Mouse (Mus musculus) cerebellum, adult 9-10 months (tissue): ENCODE measurements around the gene Sox5.

Experiments
- DNase-seq: peaks from one replicate; pipeline ENCODE4 v3.0.0; 2022

Gene Sox5

DNA sequence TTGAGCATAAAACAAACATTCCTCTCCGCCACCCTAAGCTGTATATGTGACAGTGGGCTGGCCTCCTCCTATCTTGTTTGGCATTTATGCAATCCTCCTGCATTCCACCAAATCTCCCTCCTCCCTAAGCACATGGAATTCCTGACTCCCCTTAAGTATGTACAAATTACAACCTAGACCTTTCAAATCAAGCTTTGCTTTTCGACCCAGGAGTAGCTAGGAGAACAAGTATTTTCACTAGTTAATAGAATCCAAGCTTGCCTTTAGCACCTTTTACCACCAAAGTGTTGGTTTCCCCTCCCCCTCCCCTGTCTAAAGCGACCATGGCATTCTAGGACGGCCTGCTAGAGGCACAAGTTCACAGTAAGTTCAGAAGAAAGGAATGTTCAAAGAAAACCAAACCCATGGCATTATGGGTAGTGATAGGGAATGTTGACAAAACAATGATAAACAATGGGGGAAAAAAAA is 133.6 kb downstream of the Sox5 start:
- no peak for DNase-seq

DNA sequence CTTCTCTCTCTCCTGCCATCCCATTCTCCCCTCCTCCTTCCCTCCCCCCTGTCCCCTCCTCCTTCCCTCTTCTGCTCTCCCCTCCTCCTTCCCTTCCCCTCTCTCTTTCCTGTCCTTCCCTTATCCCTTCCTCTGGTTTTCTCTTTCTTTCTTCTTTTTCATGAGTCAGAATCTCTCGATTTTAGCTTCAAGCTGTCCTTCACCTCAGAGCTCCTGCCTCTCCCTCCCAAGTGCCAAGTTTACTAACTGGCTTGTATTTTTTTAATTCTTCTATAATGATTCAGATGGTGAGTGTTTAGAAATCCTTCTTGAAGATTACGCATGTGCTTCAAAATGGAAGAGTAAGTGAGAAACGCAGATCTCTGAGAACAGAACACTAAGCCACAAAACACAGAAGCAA is 135.4 kb downstream of the Sox5 start:
- no peak for DNase-seq

DNA sequence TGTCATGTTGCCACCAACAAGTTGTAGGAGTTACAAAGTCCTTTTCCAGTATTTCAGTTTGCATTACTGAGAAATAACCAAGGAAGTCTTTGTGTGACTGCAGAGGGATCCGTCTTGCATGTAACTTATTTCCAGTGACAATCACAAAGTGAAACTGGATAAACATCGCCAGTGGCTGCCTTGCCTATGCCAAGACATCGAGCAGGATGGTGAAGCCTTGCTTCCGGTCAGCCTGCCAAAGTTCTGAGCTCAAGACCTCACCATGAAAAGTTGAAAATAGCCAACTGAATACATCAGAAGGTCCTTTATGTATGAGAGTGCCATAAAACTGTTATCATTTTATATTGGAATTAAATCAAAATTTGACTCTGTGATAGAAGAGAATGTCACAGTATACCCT is 136.0 kb downstream of the Sox5 start:
- DNase-seq: no peak

DNA sequence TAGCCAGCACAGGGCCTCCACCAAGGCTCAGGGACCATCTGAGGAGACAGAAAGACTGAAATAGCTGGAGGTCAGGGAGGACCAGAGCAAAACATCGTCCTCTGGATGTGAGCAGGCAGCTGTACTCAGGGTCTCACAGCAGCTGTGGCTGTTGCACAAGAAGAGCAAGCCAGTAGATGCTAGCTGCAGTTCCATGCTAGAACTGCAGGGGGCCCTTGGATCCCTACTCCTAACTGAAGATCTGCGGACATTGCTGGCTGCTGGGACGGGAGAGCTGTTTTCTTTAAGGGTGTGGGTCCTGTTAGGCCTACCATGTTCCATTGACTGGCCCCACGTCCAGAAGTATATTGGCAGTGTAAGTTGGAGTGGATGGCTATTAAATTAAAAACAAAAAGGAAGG is 137.1 kb downstream of the Sox5 start:
- DNase-seq: no peak

DNA sequence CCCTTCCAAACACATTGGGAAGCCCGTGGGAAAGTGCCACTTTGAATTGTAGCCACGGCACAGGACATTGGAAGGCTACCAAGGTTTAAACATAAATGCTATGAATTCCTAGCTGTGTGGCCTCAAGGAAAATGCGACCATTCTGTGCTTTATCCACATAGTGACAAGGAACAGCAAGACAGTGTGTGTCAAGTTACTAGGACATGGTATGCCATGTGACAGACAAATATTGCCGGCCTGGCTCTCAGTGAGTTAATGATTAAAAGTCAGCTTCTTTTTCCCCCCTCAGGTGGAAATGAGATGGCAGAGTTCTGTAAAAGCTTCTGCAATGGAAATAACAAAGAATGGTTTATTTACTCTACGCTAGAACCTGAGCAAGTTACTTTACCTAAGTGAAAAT is 138.2 kb downstream of the Sox5 start:
- no peak for DNase-seq

DNA sequence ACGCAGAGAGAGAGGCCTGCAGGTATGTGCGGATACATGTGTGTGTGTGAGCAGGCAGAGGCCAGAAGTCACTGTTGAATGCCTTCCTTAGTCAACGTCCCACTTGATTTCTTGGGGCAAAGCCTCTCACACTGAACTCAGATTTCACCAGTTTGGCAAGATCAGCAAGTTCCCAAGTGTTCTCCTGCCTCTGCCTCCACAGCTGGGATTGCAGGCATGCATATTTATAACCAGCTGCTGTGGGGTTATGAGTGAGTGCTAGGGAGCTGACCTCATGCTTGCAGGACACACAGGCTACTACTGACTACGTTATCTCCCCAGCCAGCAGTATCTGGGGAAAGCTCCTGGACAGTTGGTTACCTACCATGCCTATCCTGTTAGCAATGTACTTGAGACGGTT is 139.9 kb downstream of the Sox5 start:
- DNase-seq: no peak

DNA sequence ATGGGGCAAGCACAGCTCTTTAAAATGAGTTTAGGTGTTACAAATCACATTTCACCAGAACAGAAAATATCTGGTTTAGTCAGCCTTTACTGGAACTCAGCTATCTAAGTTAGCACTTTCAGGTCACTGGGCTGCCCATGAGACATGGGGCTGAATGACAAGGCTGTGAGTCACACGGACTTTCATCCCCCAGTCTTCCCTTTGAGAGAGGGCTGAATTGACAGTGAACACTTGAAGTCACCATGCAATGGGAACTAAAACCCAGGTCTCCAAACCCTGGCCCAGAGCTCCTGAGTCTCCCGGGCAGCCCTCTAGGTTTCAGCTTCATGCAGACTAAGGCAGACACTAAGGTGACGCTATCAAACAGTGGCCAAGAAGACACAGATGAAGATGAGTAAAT is 141.2 kb downstream of the Sox5 start:
- no peak for DNase-seq

DNA sequence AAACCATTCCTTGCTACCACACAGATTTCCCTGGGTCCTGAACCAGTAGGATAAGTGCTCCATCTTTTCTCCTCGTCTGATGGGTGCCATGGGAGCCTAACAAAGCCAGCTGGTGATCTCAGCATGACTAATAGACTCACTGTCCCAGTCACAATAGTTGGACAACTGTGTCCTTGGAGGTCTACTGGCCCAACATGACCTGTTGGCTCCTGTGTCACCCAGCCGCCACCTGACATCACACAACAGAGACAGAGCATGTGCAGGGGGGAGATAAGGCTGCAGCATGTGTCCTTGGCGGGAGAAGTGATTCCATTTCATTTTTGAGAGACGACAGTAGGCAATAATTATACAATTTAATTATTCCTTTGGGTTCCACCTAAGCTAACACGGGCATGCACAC is 143.2 kb downstream of the Sox5 start:
- no peak for DNase-seq

DNA sequence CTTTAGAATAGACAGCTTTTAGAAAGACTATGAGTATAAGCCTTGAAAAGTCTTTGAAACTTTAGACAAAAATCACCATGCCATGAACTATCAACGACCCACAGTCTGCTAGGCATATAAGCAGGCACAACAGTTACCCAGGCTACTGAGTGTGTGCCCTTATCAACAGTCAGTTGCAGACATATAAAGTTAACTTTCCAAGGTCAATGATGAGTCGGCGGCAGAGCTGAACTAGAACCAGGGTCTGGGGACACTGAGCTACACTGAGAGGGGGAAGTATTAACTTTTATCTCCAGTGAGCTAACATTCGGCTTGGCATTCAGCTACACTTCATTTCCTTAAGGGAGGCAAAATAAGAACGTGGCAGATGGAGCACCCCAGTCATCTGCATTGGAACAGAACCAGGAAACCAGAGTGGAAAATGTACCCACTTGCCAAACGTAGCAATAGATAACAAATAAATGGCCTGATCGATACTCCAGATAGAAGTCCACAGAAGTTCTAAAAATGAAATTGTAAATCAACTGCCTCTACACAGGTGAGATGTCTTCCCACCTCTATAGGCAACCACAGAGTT is 154.2 kb downstream of the Sox5 start:
- no peak for DNase-seq

DNA sequence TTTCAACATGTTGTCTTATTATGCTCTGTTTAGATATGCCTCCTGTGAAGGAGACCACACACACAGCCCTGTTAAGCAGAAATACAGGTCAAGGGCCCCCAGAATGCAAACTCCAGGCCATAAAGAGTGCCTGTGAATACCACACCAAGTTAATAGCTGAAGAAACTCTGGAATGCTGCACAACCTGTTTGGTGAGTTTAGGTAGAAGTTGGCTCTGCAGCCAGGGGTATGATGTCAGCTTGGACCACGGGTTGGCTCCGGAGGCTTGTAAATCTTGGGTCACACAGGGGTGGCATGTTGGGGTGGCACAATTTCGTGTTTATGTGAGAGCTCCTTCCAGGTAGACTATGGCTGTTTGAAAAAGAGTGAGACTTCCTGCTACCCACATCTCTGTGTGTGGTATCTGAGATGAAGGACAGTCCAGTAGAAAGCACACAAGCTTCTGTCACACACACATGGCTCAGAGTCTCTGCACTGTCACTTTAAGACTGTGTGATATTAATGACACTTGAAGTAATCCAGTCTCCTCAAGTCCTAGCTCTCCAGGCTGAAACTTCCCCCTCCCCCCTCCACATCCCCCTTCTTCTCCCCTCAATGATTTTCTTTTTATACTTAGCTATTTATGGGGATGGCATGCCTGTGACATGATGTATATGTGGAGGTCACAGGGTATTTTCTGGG is 160.5 kb downstream of the Sox5 start:
- no peak for DNase-seq

DNA sequence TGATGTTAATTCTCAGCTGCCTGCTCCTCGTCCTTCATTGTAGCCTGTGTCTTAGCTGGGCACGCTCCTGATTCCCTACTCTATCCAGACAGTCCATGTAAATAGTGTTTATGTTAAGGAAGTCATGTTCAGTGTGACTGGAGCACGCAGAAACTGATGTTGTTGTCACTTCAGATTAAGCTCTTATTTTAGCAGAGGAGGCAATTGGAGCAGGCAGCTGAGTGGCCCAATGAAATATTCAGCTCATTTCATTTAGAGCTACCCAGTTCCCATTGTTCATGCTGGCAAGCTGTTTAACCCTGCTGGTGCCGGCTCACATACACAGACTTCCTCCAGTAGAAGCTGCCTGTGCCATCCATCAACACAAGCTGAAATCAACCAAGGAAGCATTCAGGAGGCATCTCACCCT is 170.4 kb downstream of the Sox5 start:
- no peak for DNase-seq

DNA sequence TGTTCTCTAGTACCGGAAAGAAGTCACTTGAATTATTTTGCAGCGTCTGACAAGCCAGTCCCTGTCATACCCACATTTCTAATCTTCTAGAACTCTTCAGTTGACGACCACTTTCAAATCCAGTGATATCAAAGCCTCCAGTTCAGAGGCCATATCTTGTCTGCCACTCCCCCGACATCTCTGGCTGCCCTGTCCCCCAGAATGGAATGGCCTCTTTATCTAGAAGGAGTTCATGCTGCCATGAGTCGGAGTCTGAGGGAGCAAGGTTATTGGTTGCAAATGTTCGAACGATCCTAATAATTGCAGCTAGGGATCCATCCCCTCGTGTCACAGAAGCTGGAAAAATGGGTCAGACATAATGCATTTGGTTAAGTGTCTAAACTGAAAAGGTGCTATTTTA is 170.9 kb downstream of the Sox5 start:
- DNase-seq: no peak

DNA sequence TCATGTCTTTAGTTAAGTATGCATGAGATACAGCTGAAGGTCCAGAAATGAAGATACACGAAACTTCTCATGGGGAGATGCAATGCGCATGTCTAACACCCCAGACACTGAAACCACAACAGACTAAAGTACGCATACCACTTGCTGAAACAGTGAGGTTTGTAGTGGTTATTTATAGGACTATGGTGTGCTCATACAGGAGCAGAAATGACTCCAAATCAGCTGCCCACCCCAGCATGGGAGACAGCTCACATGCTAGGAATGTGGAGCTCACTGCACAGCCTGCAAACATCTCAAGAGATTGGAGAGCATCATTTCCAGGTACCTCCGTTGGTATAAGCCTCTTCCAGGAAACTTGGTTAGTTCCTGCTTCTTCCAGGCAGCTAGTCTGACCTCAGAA is 178.9 kb downstream of the Sox5 start:
- no peak for DNase-seq

DNA sequence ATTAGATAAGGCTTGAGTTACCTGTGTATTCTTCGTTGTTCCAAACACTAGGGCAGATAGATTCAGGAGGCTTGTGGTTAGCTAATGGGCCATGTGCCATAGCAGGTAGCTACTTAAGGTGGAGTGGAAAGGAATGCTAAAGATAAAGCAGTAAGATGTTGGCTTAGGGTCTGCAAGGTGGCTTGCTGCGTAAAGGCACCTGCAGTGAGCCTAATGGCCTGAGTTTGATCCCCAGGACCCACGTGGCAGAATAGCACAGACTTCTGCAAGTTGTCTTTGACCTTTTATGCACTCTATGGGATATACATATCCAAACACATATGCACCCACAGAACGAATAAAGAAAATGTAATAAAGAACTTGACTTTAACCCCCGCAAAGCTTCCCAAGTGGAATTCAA is 181.4 kb downstream of the Sox5 start:
- DNase-seq: no peak

DNA sequence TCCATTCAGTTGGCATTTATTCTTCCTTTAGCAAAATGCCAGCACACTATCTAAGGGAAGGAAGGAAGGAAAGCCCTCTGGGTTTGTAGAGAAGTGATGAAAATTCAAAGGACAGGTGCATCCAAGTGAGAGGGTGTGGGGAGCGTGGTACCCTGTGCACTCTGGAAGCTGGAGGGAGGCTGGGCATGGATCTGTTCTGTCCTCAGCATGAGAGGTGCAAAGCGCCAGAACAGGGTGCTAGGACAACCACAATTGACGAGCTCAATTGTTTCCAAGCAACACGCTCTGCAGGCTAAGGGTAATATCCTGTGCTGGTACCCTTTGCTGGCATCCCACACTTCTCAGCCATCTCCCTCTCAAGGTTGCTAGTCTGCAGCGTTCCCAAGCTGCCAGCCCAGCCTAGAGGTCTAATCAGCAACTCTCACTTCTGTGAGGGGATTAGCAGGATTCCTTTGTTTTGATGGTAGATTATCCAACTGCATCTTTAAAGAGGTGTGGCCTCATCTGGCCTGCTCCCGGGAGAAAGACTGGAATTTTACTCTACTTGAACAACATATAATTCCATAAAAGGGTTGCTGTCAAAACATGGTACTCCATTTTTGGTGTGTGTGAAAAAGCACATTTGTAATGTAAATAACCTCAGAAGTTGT is 183.3 kb downstream of the Sox5 start:
- no peak for DNase-seq

DNA sequence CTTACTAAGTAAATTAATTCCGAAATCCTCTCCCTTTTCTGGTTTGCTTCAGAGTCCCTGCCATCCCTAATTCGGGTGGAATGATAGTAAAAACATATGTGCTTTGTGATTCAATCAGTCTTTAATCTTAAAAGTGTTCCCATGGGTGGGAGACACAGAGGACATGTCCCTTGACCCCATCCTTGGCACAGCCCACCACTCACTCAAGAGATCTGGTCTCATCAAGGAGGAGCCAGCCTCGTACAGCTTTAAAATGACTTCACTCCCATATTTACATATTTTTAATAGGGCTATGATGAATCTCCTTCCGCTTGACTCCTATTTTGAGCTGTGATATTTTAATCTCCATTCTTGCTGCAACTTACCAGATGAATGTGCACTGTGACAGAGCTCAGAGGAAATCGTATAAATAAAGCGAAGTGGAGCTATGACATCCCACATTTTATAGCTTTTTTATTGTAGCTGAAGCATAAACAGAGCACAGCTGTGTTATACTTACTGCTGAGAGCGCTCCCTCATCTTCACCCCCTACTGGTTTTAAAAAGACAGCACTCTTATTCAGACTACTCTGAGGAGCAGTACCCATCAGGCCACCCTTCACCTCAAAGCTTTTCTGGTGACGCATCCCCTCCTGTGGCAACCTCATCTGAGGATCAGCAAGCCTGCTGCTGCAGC is 185.1 kb downstream of the Sox5 start:
- no peak for DNase-seq

DNA sequence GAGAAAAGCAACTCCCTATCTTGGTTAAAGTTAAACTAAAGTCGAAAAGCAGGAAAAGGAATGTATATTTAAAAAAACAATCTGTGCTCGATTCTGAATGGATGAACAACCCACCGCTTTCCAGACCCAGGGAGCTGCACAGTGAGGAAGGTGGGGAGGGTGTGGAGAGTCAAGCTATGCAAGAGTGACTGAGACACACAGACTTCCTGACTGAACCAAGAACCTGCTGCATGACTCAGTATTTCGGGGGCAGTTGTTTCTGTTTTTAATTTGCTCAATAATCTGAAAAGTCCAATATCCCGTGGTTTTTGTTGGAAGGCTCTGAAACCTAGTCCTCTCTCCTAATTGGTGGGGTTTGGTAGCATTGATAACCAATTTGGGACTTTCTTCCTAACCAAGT is 196.9 kb downstream of the Sox5 start:
- no peak for DNase-seq

DNA sequence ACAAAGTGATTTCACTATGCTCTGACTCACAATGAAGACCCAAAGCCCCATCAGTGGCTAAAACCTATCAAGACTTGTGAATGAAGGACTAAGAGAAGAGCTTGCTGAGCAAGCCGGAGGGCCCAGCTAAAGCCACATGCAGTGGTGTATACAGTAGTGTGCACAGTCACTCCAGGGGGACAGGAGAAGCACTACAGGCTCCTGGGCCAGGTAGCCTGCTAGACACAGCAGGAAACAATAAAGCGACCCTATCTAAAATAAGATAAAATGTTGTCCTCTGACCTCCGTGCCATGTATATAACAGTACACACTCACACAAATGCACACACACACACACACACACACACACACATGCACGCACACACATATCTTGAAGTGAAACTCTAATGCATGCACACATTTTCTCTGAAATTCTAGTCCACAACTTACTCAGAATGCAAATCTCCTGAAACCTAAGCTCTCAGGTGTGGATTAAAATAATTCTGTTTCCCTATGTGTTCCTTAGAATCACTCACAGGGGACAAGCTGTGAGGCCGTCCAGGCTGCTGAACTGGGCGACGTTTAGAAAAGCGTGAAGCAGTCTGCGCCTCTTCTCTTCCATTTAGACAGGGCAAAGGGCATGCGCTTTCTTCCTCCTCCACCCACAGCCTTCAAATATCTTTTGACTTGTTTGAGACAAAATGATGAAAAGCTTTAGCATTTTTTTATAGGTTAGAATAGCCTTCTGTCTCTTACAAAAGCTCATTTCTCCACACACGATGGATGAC is 197.5 kb downstream of the Sox5 start:
- DNase-seq: no peak

DNA sequence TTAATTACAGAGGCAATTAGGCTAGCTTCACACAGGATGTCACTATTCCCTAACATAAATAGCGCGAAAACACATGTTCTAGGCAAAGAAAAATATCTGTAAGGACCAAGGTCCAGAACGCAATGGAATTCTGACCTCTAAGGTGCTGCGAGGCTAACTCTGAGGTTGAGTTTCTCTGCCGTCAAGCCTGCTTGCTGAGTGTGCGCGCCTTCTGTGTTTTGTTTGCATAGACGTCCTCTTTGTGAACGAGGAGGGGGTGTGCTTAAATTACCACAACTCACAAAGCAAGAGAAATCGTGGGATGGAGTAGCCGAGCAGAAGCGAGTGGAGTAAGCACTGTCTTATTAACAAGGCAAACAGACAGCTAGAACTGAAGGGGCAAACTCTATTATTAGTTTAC is 202.5 kb downstream of the Sox5 start:
- no peak for DNase-seq

DNA sequence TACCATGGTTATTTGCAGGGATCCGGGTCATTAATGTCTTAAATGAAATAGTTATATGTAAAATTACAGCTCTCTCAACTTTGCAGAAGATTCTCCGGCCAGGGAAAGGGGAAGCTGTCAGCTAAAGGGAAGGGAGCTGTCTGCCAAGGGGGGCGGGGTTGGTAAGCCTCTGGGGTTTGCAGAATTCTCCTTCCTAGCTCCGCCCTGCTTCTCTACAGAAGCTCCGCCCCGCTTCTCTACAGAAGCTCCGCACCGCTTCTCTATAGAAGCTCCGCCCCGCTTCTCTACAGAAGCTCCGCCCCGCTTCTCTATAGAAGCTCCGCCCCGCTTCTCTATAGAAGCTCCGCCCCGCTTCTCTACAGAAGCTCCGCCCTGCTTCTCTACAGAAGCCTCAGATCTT is 210.9 kb downstream of the Sox5 start:
- DNase-seq: no peak

DNA sequence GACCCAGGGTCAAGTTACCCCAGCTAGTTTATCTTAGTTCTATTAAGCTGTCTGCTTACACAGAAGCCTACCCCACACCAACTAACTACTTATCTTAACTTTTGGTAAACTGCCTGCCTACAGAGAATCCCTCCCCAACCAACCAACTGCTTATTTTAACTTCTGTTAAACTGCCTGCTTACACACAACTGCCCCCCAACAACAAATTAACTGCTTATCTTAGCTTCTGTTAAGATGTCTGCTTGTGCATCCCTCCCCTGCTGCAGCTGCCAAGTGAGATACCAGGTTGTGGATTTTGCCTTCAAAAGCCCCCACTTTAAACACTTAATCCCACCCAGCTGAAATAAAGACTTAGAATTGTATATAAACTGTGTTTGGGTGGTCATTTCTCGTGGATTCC is 215.9 kb downstream of the Sox5 start:
- DNase-seq: no peak

DNA sequence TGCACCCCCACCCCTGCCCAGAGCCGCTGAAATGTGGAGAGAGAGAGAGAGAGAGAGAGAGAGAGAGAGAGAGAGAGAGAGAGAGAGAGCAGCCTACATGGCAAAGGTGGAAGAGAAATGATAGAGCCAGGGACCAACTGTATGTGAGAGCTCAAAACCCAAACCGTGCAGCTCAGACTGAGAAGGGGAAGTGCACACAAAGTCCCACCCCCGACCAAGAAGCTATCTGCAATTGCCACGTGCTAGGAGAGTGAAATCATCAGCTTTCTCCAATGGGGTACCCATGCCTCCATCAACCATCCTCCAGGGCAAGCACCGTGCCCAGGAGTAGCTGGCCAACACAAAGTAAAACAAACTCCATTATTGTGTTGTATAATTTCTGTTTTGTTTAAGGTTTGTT is 220.1 kb downstream of the Sox5 start:
- no peak for DNase-seq

DNA sequence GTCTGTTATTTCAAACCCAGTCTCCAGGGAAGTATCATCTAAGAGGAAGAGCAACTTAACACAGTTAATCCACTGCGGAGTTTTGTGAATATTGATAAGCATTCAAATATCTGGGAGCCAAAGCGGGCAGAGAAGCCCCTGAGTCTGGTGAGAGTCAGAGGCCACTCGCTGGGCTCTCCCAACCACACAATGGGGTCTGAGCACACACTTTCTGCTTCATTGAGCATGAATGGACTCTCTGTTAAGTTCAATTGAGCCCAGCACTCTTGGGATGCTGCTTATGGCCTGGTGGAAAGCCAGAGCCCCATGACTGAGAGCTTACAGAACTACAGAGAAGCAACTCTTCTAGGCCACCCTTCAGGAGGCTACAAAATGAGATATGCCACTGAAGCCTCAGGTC is 221.6 kb downstream of the Sox5 start:
- no peak for DNase-seq
